Mouse (Mus musculus) limb, embryonic 14.5 days (tissue): ENCODE data around the gene Thbd. TPM values are rescaled to one million over a fixed set of nuclear protein-coding genes. Genes with fewer than 3 reads are reported as not detected.

ENCODE experiments used
- ATAC-seq: fragments of 200-750 bp; cut with Nextera tagmentation; 2 replicates; pipeline ENCODE4 v1.8.0; 2017; ENCODE audit warnings: low read depth, moderate number of reproducible peaks, moderate TSS enrichment; ENCODE audit not compliant: low FRiP score
- DNase-seq: peaks from one replicate; pipeline ENCODE4 v3.0.0-alpha.2; 2015; ENCODE audit warnings: low spot score
- H3K27ac ChIP-seq: fragments of 300-500 bp; sonication (generic); replicated peaks from 2 replicates; pipeline ENCODE4 v1.5.1; 2014; ENCODE audit warnings: low read depth, mild to moderate bottlenecking, low read length, moderate library complexity, mixed read lengths
- H3K27me3 ChIP-seq: fragments of 300-500 bp; sonication (generic); 2 replicates; pipeline ENCODE4 v1.6.1; 2014; ENCODE audit warnings: low read length, mixed read lengths; ENCODE audit not compliant: control insufficient read depth, insufficient read depth
- H3K36me3 ChIP-seq: fragments of 300-500 bp; sonication (generic); 2 replicates; pipeline ENCODE4 v1.6.1; 2014; ENCODE audit warnings: mild to moderate bottlenecking, low read length, moderate library complexity, mixed read lengths; ENCODE audit not compliant: control insufficient read depth, insufficient read depth
- H3K4me1 ChIP-seq: fragments of 300-500 bp; sonication (generic); 2 replicates; pipeline ENCODE4 v1.6.1; 2014; ENCODE audit warnings: antibody characterized with exemption, low read length, mixed read lengths; ENCODE audit not compliant: control insufficient read depth, insufficient read depth
- H3K4me2 ChIP-seq: fragments of 300-500 bp; sonication (generic); replicated peaks from 2 replicates; pipeline ENCODE4 v1.6.1; 2014; ENCODE audit warnings: low read depth, mild to moderate bottlenecking, low read length, moderate library complexity; ENCODE audit not compliant: severe bottlenecking
- H3K4me3 ChIP-seq: fragments of 300-500 bp; sonication (generic); replicated peaks from 2 replicates; pipeline ENCODE4 v1.5.1; 2014; ENCODE audit warnings: low read length
- H3K9ac ChIP-seq: fragments of 300-500 bp; sonication (generic); 2 replicates; pipeline ENCODE4 v1.6.1; 2014; ENCODE audit warnings: mild to moderate bottlenecking, low read depth, low read length, moderate library complexity; ENCODE audit not compliant: severe bottlenecking
- H3K9me3 ChIP-seq: fragments of 300-500 bp; sonication (generic); 2 replicates; pipeline ENCODE4 v1.6.1; 2016; ENCODE audit warnings: low read length; ENCODE audit not compliant: control insufficient read depth
- POLR2A ChIP-seq: fragments of 200-500 bp; IDR thresholded peaks from 2 replicates; pipeline ENCODE4 v1.8.0; 2012; ENCODE audit warnings: inconsistent platforms, mild to moderate bottlenecking, moderate library complexity, borderline replicate concordance; ENCODE audit not compliant: insufficient read depth, insufficient read length; ENCODE audit errors: extremely low read depth
- WGBS: fragments of 180-500 bp; shearing (Covaris S2); extraction: QIAGEN DNeasy Blood & Tissue Kit; methylation state at CpG from one replicate; pipeline ENCODE4 v1.1.7; 2014; 5-methylcytosine and 5-hydroxymethylcytosine counted together
- polyA plus RNA-seq, 2 experiments: library from polyadenylated mRNA; depleted of rRNA in 1 of 2; stranded (reverse) in 1 of 2; unstranded in 1 of 2; fragments of >200 nt; fragmentation: Nextera tagmentation in 1 of 2; extraction: Ambion mirVana in 1 of 2; gene quantifications; 2 replicates each; pipeline versions ENCODE4 v1.2.1 to v1.2.3; 2012 to 2014

The Thbd gene
- polyA plus RNA-seq, 2 experiments = 15.1 to 20.2 TPM

DNA sequence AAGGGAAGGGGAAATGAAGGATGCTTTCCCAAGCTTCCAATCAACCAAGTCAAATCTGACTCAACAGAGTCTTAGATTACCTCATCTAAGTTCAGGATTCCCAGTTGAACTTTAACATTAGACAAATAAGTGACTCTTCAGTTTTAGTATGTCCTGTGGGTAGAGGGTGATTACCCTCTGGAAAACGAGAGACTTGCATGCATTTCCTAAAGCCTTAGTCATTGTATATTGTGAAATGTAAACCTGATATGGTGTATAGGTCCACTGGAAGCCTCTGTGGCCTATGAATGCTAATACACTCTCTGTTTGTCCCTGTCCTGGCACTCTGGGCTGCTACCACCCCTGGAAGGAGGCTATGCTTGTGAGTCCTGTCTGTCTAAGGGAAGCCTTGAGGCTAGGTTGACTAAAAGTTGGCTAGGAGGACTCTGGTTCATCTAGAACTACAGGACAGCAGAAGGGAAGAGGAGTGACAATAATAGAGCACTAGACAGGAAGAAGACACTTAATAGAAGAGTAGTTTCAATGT lies 29.1 kb downstream of the Thbd start:
- no peaks in the 10 kb centered on the region for H3K9me3 ChIP-seq
- DNase-seq (no peak), ATAC-seq (no peak)
- no peaks in the 10 kb centered on the region for H3K36me3 ChIP-seq
- H3K4me3 ChIP-seq = no peak overlapping the region
- TF ChIP-seq POLR2A = no peak
- H3K9ac ChIP-seq = no peak overlapping the region
- H3K4me2 ChIP-seq = no peak overlapping the region
- 71% methylated on average over 1 of the region's 1 CpGs for WGBS
- H3K27ac ChIP-seq = no peak overlapping the region
- H3K4me1 ChIP-seq = no peaks in the 10 kb centered on the region
- no peaks in the 10 kb centered on the region for H3K27me3 ChIP-seq

DNA sequence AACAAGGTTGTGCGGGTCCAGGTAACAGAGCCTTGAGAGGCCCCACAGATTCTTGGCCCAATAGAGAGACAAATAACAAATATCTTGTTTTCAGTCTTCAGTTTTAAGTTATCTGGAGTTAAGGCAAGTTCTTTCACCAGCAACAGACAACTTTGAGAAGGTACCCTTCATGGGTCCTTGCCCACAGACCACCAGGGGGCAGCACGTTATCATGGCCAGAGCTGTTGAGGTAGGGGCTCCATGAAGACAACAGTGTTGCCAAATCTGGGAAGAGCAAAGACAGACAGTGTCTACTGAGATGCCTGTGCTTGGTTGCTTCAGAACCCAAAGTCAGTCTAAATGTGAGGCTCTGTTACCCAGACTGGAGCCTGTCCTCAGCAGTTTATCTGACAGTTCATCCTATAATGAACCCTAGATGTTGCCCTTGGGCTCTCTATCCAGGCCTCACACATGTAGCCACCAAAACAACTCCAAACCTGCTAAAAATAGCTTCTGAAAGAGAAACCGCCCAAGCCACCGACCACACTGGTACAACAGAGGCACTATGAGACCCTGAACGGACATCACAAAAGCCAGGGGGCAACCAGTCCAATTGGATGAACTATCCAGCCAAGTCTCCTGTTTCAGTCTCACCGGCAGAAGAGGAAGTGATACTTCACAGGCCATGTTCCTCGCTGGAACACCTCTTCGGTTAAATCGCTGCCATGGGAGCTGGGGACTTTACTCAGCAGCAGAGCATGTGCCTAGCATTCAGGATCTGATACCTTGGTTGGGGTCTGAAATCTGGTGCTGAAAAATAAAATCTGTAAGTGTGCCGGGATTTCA lies 32.5 kb downstream of the Thbd start:
- ATAC-seq (no peak), DNase-seq (no peak)
- H3K27ac ChIP-seq = no peak overlapping the region
- no peaks in the 10 kb centered on the region for H3K9me3 ChIP-seq
- WGBS = 73% methylated on average over 10 of the region's 10 CpGs
- no peaks in the 10 kb centered on the region for H3K4me1 ChIP-seq
- no peak overlapping the region for H3K9ac ChIP-seq
- H3K36me3 ChIP-seq = no peaks in the 10 kb centered on the region
- H3K27me3 ChIP-seq = no peaks in the 10 kb centered on the region
- no peak for TF ChIP-seq POLR2A
- H3K4me2 ChIP-seq = no peak overlapping the region
- no peak overlapping the region for H3K4me3 ChIP-seq

- DNase-seq (no peak), ATAC-seq (no peak)
- no peaks in the 10 kb centered on the region for H3K4me1 ChIP-seq
- H3K4me3 ChIP-seq = no peak overlapping the region
- H3K27me3 ChIP-seq = no peaks in the 10 kb centered on the region
- 55% methylated on average over 2 of the region's 2 CpGs for WGBS
- H3K27ac ChIP-seq = no peak overlapping the region
- H3K9ac ChIP-seq = no peak overlapping the region
- H3K9me3 ChIP-seq = no peaks in the 10 kb centered on the region
- TF ChIP-seq POLR2A = no peak
- H3K36me3 ChIP-seq = no peaks in the 10 kb centered on the region
- no peak overlapping the region for H3K4me2 ChIP-seq
These were observed 34.4 kb downstream of the Thbd start for GRCm38 (mm10) chr2:148373602-148374071.

DNA sequence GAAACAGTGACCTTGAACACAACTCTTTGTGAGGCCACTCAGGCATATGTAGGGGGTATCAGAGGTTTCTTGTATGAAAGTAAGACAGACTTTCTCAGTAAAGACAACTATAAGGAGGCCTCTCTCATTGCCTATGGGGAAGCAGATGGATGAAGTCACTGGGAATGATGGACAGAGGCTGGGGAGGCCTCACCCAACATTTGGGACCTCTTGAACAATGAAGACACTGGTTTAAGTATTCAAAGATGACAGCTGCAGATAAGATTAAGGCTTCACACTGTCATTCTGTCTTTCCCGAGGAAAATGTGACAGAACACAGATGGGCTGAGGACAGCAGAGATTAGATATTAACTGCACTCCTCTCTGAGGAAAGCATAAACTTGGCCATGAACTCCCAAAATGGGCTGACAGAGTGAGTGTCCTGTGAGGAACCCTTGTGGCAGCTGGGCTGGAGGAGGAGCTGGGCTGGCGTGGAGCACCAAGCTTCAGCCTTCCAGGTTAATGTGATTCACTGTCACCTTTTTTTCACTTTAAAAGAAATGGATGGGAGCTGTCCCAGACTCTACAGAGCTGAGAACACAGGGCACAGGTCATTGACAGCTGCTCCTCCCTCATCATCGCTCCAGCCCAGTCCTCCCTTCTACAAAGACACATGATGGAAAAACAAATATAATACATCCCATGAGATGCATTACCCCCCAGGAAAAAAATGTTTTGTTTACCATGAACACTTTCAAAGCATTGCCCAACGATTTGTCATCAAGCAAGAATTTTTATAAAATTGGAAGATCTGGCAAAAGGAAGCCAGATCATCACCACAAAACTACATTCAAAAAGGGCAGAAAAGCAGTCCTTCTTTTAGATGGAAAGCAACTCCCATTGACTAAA lies 36.0 kb downstream of the Thbd start:
- 77% methylated on average over 4 of the region's 4 CpGs for WGBS

GRCm38 (mm10) chr2:148365227-148365626 lies 42.8 kb downstream of the Thbd start:
- H3K27me3 ChIP-seq = no peaks in the 10 kb centered on the region
- DNase-seq = no peak
- no peak for TF ChIP-seq POLR2A
- H3K36me3 ChIP-seq = no peaks in the 10 kb centered on the region
- H3K4me2 ChIP-seq = no peak overlapping the region
- H3K9me3 ChIP-seq = no peaks in the 10 kb centered on the region
- H3K9ac ChIP-seq = no peak overlapping the region
- no peaks in the 10 kb centered on the region for H3K4me1 ChIP-seq
- no peak overlapping the region for H3K27ac ChIP-seq
- WGBS = 52% methylated on average over 1 of the region's 1 CpGs
- no peak for ATAC-seq
- no peak overlapping the region for H3K4me3 ChIP-seq

More for the DNA sequence above, 36.0 kb downstream of the Thbd start:
- Histone ChIP-seq H3K27me3 (no peaks in the 10 kb centered on the region), H3K36me3 (no peaks in the 10 kb centered on the region), H3K4me3 (no peak overlapping the region), H3K9ac (no peak overlapping the region), H3K4me1 (no peaks in the 10 kb centered on the region), H3K27ac (no peak overlapping the region), H3K9me3 (no peaks in the 10 kb centered on the region), H3K4me2 (no peak overlapping the region)
- DNase-seq = no peak
- no peak for ATAC-seq
- no peak for TF ChIP-seq POLR2A
